24 mouse cellular contexts compared by ENCODE assay signal in genomic region chr16:62912246-62912645, GRCm38 (mm10). TPM values are rescaled to one million over a fixed set of nuclear protein-coding genes. Genes with fewer than 3 reads are reported as not detected.
DNase-seq lines count a peak whose midpoint lies in the region; ATAC-seq and TF ChIP-seq lines count a peak whose summit lies in the region.
"Had no signal": no experiment of that assay in that cellular context is flagged by ENCODE, and none has a peak within 500 bp of the region (broad histone marks: within the 10 kb centered on the region; RNA-seq: fewer than 3 reads in every experiment).

No protein-coding gene starts in this region.

- H3K4me2 ChIP-seq in embryonic facial prominence, embryonic 14.5 days (ENCODE audit: low read depth, low read length), result no peak overlapping the region
- no peak overlapping the region for H3K4me2 ChIP-seq in midbrain, postnatal 0 days (ENCODE audit: low read depth, low read length, poor library complexity, severe bottlenecking)
- H3K4me2 ChIP-seq: heart, embryonic 15.5 days; hindbrain, embryonic 12.5 days; limb, embryonic 13.5 days; liver, embryonic 15.5 days; stomach, embryonic 15.5 days had no signal

- WGBS in embryonic facial prominence, embryonic 14.5 days, result 70% methylated on average over 2 of the region's 2 CpGs
- 93% methylated on average over 2 of the region's 2 CpGs for WGBS in embryonic facial prominence, embryonic 10.5 days
- WGBS in midbrain, postnatal 0 days, result 88% methylated on average over 2 of the region's 2 CpGs
- WGBS in midbrain, embryonic 10.5 days, result 94% methylated on average over 2 of the region's 2 CpGs

- ATAC-seq in embryonic facial prominence, embryonic 14.5 days (ENCODE audit: low read depth), result no peak
- no peak for ATAC-seq in midbrain, postnatal 0 days (ENCODE audit: low FRiP score)

- no peak overlapping the region for H3K27ac ChIP-seq in embryonic facial prominence, embryonic 14.5 days (replicated peaks; ENCODE audit: low read depth, low read length)
- H3K27ac ChIP-seq in embryonic facial prominence, embryonic 10.5 days (replicated peaks), result no peak overlapping the region
- H3K27ac ChIP-seq in midbrain, postnatal 0 days (ENCODE audit: low read depth, low read length), result no peak overlapping the region
- no peak overlapping the region for H3K27ac ChIP-seq in midbrain, embryonic 10.5 days (replicated peaks)
- H3K27ac ChIP-seq: forebrain, embryonic 10.5 days; heart, embryonic 15.5 days; hindbrain, embryonic 12.5 days; limb, embryonic 13.5 days; liver, embryonic 15.5 days; stomach, embryonic 15.5 days had no signal

- H3K9ac ChIP-seq in embryonic facial prominence, embryonic 14.5 days (ENCODE audit: low read depth, low read length), result no peak overlapping the region
- H3K9ac ChIP-seq in midbrain, postnatal 0 days (replicated peaks; ENCODE audit: low read length, poor library complexity, severe bottlenecking), result no peak overlapping the region
- H3K9ac ChIP-seq: heart, embryonic 15.5 days; hindbrain, embryonic 12.5 days; limb, embryonic 13.5 days; liver, embryonic 15.5 days; stomach, embryonic 15.5 days had no signal

- TF ChIP-seq CTCF in midbrain, postnatal 0 days (IDR thresholded peaks at IDR 0.05), result no peak

- intact Hi-C loops in left cerebral cortex, postnatal 14 days (cut with DNase I), result no loop called here

- peak; percentile 82 for DNase-seq in embryonic facial prominence, embryonic 14.5 days (ENCODE audit: low spot score)
- DNase-seq in embryonic facial prominence, embryonic 10.5 days (ENCODE audit: low spot score), result no peak
- DNase-seq in kidney, postnatal 10 days, result peak; percentile 9
- no peak for DNase-seq in kidney, postnatal 4 days
- peak; percentile 4 for DNase-seq in midbrain, postnatal 0 days (ENCODE audit: low spot score)
- no peak for DNase-seq in midbrain, embryonic 10.5 days (ENCODE audit: low spot score)
- peak; percentile 11 for DNase-seq in lung, postnatal 10 days
- DNase-seq in left cerebral cortex, postnatal 14 days (ENCODE audit: low spot score in 2 of 2), result no peak
- DNase-seq: cerebellum, adult 9-11 months; embryo, embryonic 11 days; kidney, adult 18-20 months; kidney, postnatal 25 days; layer of hippocampus, adult 9-11 months; midbrain, embryonic 14.5 days; right cerebral cortex, postnatal 14 days; thymus, adult 18-20 months had no signal

- no peaks in the 10 kb centered on the region for H3K9me3 ChIP-seq in embryonic facial prominence, embryonic 14.5 days (ENCODE audit: control insufficient read depth, low read length)
- no peaks in the 10 kb centered on the region for H3K9me3 ChIP-seq in embryonic facial prominence, embryonic 10.5 days
- no peaks in the 10 kb centered on the region for H3K9me3 ChIP-seq in midbrain, postnatal 0 days (ENCODE audit: low read length)
- H3K9me3 ChIP-seq in midbrain, embryonic 10.5 days (replicated peaks), result no peaks in the 10 kb centered on the region
- H3K9me3 ChIP-seq: forebrain, embryonic 10.5 days; heart, embryonic 15.5 days; hindbrain, embryonic 12.5 days; limb, embryonic 13.5 days; liver, embryonic 15.5 days; stomach, embryonic 15.5 days had no signal

- no peaks in the 10 kb centered on the region for H3K27me3 ChIP-seq in embryonic facial prominence, embryonic 14.5 days (replicated peaks; ENCODE audit: control insufficient read depth, insufficient read depth, low read length)
- H3K27me3 ChIP-seq in embryonic facial prominence, embryonic 10.5 days (replicated peaks; ENCODE audit: low read depth, poor library complexity, severe bottlenecking), result no peaks in the 10 kb centered on the region
- no peaks in the 10 kb centered on the region for H3K27me3 ChIP-seq in midbrain, postnatal 0 days (ENCODE audit: insufficient read depth, low read length)
- H3K27me3 ChIP-seq in midbrain, embryonic 10.5 days (ENCODE audit: low read depth, poor library complexity, severe bottlenecking), result no peaks in the 10 kb centered on the region
- H3K27me3 ChIP-seq: CH12.LX; heart, embryonic 15.5 days; hindbrain, embryonic 12.5 days; limb, embryonic 13.5 days; liver, embryonic 15.5 days; stomach, embryonic 15.5 days had no signal

- H3K4me3 ChIP-seq in embryonic facial prominence, embryonic 14.5 days (ENCODE audit: low read depth, low read length), result no peak overlapping the region
- H3K4me3 ChIP-seq in embryonic facial prominence, embryonic 10.5 days, result no peak overlapping the region
- no peak overlapping the region for H3K4me3 ChIP-seq in midbrain, postnatal 0 days (ENCODE audit: low read depth, low read length)
- H3K4me3 ChIP-seq in midbrain, embryonic 10.5 days, result no peak overlapping the region
- H3K4me3 ChIP-seq: forebrain, embryonic 10.5 days; heart, embryonic 15.5 days; hindbrain, embryonic 12.5 days; limb, embryonic 13.5 days; liver, embryonic 15.5 days; myocyte; stomach, embryonic 15.5 days had no signal

- H3K36me3 ChIP-seq in embryonic facial prominence, embryonic 14.5 days (ENCODE audit: control insufficient read depth, insufficient read depth, low read length), result peaks cover 6% of the 10 kb centered on the region; the same call in 1 of the 2 replicates
- H3K36me3 ChIP-seq in embryonic facial prominence, embryonic 10.5 days (replicated peaks), result 0 out of 2 replicates have a peak, but pooled peaks cover 3% of the 10 kb centered on the region
- H3K36me3 ChIP-seq in midbrain, postnatal 0 days (ENCODE audit: insufficient read depth, low read length), result no peaks in the 10 kb centered on the region
- no peaks in the 10 kb centered on the region for H3K36me3 ChIP-seq in midbrain, embryonic 10.5 days
- H3K36me3 ChIP-seq: forebrain, embryonic 10.5 days; heart, embryonic 15.5 days; hindbrain, embryonic 12.5 days; limb, embryonic 13.5 days; liver, embryonic 15.5 days; stomach, embryonic 15.5 days had no signal

- 0 out of 2 replicates have a peak, but pooled peaks cover 4% of the 10 kb centered on the region for H3K4me1 ChIP-seq in embryonic facial prominence, embryonic 14.5 days (ENCODE audit: control insufficient read depth, insufficient read depth, low read length)
- no peaks in the 10 kb centered on the region; the same call in 1 of the 2 replicates for H3K4me1 ChIP-seq in embryonic facial prominence, embryonic 10.5 days
- H3K4me1 ChIP-seq in midbrain, postnatal 0 days (ENCODE audit: insufficient read depth, low read length), result no peaks in the 10 kb centered on the region
- no peaks in the 10 kb centered on the region for H3K4me1 ChIP-seq in midbrain, embryonic 10.5 days
- H3K4me1 ChIP-seq: forebrain, embryonic 10.5 days; hindbrain, embryonic 12.5 days; limb, embryonic 13.5 days; liver, embryonic 15.5 days; stomach, embryonic 15.5 days had no signal

RNA-seq across cellular contexts. Expression of gene Pros1, which starts 58.1 kb away (rescaled TPM):
- polyA plus RNA-seq in embryonic facial prominence, embryonic 14.5 days (2014; fragmentation: Nextera tagmentation; extraction: Ambion mirVana), result 49.2 and 50.4 TPM in 2 replicates
- polyA plus RNA-seq in embryonic facial prominence, embryonic 10.5 days (2016; fragmentation: Nextera tagmentation; extraction: Ambion mirVana), result 16.9 and 18.0 TPM in 2 replicates
- 7.2 and 9.0 TPM in 2 replicates for total RNA-seq in midbrain, postnatal 0 days (2014; rRNA removed)
- polyA plus RNA-seq in midbrain, postnatal 0 days (2015; fragmentation: Nextera tagmentation; extraction: Ambion mirVana), result 9.4 and 9.8 TPM in 2 replicates
- polyA plus RNA-seq in midbrain, embryonic 10.5 days (2016; fragmentation: Nextera tagmentation; extraction: Ambion mirVana), result 19.2 and 19.6 TPM in 2 replicates
- 10 to 100 TPM in 1 of 2 experiments, 1 to 10 TPM in 1; 9.6 to 10.3 TPM for total RNA-seq in left cerebral cortex, postnatal 14 days (2021)

Comparison
In these comparisons a context has a peak if more than half of its experiments do, and no peak if none do; other contexts are left out.
1. DNase-seq: peak in embryonic facial prominence, embryonic 14.5 days (single experiment), kidney, postnatal 10 days (single experiment), midbrain, postnatal 0 days (single experiment) and lung, postnatal 10 days (single experiment); none in embryonic facial prominence, embryonic 10.5 days (single experiment), kidney, postnatal 4 days (0 of 2), midbrain, embryonic 10.5 days (single experiment) and left cerebral cortex, postnatal 14 days (0 of 2).